19 mouse cellular contexts compared by ENCODE assay signal in the genomic region with DNA sequence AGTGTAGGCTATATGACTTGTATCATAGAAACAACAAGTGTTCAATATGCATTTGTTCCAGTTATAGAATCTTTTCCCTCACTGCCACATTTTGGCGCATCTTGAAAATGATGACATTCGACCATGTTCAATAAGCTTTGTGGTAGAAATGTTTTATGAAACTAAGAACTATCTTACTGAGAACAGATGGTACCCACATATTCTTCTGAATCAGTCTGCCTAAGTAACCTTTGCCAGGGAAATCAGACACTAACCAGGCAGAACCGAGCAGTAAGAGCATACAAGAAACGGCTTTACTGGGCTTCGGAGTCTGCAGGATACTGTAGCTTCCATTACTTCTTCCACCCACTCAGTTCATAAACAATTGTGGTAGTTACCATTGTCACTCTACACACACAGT.
"Had no signal": no experiment of that assay in that cellular context is flagged by ENCODE, and none has a peak within 500 bp of the region (broad histone marks: within the 10 kb centered on the region; RNA-seq: fewer than 3 reads in every experiment).

No protein-coding gene starts in this region.

- H3K27ac ChIP-seq: liver, embryonic 13.5 days; midbrain, embryonic 10.5 days; midbrain, embryonic 13.5 days; neural tube, embryonic 13.5 days; stomach, postnatal 0 days had no signal

- H3K9ac ChIP-seq: liver, embryonic 13.5 days; lung, embryonic 14.5 days; midbrain, embryonic 13.5 days; neural tube, embryonic 13.5 days had no signal

- ATAC-seq: intestine, embryonic 16.5 days; midbrain, embryonic 13.5 days; midbrain, embryonic 16.5 days had no signal

- H3K36me3 ChIP-seq: liver, embryonic 13.5 days; midbrain, embryonic 10.5 days; midbrain, embryonic 13.5 days; neural tube, embryonic 13.5 days had no signal

- H3K4me3 ChIP-seq: liver, embryonic 13.5 days; megakaryocyte, embryonic 14.5 days; midbrain, embryonic 10.5 days; midbrain, embryonic 13.5 days; myocyte; neural tube, embryonic 13.5 days had no signal

- H3K4me1 ChIP-seq: liver, embryonic 13.5 days; megakaryocyte, embryonic 14.5 days; midbrain, embryonic 10.5 days had no signal

- H3K9me3 ChIP-seq: liver, embryonic 13.5 days; megakaryocyte, embryonic 14.5 days; midbrain, embryonic 10.5 days; midbrain, embryonic 13.5 days; neural tube, embryonic 13.5 days had no signal

- DNase-seq: kidney, adult 18-20 months; kidney, adult 9 months; kidney, postnatal 14 days; kidney, postnatal 4 days; liver, embryonic 13.5 days; lung, embryonic 14.5 days; lung, postnatal 10 days; lung, postnatal 36 days; retina, postnatal 1 day; right cerebral cortex, postnatal 4 days; thymus, postnatal 25 days had no signal

- H3K4me2 ChIP-seq: liver, embryonic 13.5 days; lung, embryonic 14.5 days; midbrain, embryonic 13.5 days; neural tube, embryonic 13.5 days had no signal

- H3K27me3 ChIP-seq: liver, embryonic 13.5 days; megakaryocyte, embryonic 14.5 days; midbrain, embryonic 13.5 days; neural tube, embryonic 13.5 days had no signal
